Mouse (Mus musculus): ENCODE results near the gene Ncstn.

Ncstn gene

DNA sequence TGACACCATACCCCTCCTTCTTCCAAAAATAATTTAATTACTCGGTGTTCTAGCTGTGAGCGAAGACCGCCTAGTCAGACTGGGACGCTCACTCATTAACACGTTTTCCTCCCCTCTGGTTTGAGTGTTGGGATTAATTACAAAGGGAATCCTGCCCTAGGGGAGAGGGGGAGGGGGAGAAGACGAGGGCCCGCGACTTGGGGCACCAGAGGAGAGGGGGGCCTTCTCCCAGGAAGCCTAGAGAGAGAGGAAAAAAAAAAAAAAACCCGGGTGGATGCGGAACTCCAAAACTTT, 54.8 kb downstream of the Ncstn start:
- in situ Hi-C loops (cut with MboI, MseI) = no loop called here

DNA sequence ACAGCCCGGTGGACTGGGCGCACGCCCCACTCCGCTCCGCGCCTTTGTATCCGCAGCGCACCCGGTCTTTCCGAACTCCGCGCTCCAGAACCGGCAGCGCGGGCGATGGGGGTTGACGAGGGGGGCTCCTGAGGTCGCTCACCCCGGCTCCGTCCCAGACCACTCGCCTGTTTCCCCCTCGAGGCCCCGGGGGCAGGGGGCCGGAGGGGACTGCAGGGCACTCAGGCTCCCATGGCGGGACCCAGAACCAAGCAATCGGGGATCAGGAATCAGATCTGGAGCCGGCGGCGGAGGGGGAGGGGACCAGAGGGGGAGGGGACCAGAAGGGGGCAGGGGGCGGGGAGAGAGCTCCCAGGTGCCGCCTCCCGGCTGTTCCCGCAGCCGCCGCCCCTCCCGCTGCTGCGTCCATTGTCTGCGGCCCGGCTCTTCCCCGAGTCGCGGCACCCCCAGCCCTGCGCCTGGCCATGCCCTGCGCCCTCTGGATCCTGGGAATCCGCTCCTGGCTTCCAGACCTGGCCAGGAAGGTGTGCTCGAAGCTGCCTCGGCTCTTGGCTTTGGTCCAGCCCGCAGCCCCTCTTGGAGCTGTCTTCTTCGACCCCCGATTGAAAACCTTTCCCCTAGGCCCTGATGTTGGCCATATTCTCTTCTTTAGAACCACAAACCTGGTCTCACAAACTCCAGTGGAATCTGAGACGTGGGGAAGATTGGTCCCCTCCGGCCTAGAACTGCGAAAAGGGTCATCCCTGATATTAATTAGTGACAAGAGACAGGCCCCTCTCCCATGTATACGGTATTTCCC, 55.4 kb downstream of the Ncstn start:
- in situ Hi-C loops (cut with MboI, MseI) = no loop called here

DNA sequence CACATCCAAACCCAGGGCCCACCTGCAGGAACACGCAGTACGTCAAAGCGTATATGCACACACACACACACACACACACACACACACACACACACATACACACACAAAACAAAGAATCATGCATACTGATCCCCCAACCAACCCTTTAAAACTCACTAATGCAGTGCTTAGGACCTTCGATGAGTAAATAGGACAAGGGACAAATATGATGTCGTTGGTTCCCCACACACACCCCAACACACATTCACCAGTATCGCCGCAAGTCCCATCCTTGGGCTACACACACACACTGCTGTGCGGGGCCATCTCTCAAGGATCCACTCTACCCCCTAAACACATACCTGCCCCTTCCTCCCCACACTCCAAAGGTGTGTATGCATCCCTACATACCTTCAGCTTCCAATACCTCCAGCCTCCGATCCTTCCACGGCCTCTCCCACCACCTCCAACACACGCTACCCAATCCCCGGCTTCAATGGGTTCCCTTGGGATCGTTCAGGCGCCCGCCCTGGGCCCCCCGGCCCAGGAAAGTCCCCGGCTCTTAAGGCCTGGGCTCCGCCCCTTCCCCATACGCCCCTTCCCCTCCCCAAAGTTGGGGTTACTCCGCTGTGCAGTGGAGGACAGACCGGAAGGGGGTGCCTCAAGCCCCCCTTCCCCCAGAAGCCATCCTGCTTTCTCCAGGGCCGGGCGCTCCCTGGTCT, 56.2 kb downstream of the Ncstn start:
- in situ Hi-C loops (cut with MboI, MseI) = no loop called here

DNA sequence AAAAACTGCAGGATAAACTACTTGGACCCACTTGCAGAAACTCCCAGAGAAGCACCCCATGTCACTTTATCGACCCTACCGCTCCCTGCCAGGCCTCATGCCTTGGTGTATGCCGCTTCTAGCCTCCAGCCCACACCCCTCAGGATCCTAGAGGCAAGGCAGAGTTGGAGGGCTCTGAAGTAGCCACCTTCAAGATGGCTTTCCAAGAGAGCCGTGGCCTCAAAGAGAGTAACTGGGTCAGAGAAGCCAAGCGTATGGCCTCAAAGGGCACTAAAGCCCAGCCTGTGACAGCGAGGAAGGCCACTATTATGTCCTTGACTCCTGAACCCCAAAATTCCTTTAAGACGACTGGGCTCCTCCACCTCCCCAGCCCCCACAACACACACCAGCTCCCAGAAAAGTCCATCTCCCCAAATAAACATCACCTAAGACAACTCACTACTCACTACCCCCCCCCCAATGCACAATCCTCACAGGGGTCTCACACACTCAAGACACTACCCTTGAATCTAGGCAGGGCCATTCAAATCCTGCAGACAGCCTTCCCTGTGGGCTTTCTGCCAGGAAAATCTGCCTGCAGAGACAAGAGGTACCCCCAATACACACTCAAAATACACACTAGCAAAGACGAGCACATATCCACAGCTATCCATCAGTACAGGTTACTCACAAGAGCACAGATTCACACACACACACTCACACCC, 57.2 kb downstream of the Ncstn start:
- in situ Hi-C loops (cut with MboI, MseI) = no loop called here

DNA sequence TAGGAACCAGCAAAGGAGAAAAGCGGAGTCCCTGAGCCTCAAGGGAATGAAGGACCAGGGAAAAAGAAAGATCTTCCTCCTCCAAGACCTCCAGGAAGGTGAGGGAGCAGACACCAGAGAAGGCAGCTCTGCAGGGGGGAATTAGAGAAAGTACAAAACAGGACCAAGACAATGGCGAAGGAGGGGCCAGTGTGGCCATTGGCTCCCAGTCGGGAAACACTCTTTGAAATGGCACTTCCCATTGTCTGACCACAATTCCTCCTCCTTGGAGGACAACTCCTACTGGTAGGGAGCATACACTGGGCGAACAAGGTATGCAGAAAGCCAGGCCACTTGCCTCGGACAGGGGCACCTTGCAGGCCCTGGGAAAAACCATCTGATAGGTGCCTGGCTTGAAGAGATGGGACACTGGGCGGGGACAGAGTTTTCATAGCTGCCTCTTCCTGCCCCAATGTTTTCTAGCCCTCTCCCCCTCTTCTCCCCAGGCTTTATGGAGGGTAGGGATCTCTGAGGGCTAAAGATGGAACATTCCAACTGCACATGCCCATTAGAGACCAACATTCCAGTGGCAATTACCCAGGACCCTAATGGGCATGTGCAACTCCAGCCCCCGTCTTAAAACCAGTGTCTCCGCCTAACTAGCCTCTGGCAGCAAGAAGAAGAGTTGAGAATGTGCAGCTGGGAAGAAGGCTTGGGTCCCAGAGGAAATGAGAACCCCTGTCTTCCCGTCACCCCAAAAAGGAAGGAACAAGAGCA, 58.3 kb downstream of the Ncstn start:
- in situ Hi-C loops (cut with MboI, MseI) = no loop called here

DNA sequence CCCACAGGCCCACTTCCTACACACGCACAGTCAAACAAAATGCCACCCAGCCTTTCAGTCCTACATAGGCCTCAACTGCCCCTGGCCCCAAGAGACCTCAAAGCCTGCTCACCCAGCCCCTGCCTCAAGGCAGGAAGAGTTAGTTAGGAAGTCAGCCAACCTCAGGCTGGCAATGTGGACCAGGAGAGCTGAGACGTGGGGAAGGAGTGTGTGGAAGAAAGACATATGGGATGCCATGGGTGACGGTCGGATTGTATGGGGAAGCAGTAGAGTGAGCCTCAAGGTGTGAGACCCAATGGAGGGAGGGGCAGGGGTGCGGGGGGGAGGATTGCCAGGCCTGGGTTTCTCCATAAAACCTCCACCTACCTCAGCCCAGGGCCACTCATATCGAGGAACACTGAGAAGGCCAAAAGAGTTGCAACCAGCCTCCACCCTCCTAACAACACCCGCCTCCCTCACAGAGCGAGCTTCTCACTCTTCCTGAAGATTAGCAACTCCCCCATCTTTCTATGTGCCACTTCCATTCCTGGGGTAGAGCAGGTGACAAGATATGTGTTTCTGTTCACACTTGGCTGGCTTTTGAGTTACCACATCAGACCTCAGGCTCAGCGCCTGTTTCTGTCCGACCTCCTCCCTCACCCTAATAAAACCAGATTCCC, 62.6 kb downstream of the Ncstn start:
- in situ Hi-C loops (cut with MboI, MseI) = no loop called here

DNA sequence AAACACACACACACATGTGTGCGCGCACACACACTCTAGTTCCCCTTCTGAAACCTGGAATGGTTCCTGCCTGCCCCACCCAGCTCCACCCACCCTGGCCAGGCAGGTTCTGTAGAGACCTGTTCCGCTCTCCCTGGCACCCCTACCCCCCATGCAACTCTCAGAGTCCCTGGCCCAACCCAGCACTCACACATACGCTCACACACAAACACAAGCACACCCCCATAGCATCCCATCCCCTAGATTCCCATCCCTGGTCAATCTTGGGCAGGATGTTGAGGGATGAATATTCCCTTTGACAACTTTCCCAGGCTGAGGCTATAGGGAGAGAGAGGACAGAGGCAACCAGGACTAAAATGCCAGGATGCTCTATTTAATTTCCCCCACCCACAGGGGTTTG, 63.3 kb downstream of the Ncstn start:
- in situ Hi-C loops (cut with MboI, MseI) = no loop called here

DNA sequence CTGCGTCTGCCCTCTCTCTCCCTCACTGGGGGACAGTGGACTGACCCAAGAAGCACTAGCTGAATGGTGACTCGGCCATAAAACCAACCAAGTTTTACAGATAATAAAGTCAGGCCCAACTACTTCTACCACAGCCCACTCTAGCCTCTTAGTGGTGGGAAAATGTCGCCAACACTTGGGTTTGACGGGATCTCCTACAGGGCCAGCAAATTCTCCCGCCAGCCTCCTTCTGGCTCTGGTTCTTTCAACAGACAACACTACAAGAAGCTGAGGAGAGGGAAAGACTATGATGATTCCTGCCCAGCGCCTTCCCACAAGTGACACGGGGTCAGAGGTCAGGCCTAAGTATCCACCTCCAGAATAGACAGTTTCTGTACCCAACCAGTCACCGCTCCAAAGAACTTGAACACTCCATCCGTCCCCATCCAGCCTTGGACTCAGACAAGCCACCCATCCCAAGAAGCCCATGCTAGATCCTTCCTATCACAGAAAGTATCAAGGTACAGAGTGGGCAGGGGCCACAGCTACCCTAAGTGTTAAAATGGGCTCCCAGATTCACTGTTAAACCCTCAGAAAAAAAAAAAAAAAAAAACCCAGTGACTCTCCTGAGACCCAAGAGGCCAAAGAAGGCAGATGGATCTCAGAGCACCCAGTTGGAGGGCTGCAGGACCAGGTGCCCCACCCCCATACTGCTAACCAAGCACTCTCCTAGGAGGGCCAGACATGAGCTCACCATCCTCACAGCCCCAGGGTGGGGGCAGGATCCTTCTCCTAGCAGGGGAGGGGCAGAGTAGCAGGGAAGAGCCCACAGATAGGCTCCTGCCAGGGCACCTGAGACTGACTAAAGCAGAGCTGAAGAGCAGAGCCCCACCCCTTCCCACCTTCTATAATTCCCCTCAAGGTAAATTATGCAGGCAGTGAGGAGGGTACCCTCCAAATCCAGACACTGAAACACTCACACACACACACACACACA, 64.0 kb downstream of the Ncstn start:
- in situ Hi-C loops (cut with MboI, MseI) = no loop called here

DNA sequence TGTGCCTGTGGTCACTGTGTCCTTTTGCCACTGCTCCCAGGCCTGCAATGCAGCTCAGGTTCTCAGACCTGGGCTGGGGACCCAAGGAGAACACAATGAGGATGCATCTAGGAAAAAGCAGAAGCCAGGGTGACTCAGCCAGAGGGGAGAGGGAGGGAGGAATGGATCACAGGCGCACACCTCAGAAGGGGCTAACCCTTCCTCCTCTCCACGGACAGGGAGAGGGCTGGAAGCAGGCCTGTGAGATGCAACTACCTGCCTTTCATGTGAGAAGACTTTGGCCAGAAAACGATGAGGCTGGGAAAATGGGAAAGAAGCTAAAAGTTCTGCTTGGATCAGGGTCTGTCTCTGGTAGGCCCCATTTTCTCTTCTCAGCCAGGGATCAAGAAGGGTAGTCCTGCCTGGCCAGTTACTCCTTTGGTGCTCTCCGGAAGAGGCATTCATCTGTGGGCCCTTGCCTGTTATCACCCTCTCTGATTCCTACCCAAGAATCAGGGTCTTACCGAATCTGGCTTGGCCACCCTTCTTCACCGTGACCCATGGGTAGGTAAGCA, 65.0 kb downstream of the Ncstn start:
- in situ Hi-C loops (cut with MboI, MseI) = no loop called here

DNA sequence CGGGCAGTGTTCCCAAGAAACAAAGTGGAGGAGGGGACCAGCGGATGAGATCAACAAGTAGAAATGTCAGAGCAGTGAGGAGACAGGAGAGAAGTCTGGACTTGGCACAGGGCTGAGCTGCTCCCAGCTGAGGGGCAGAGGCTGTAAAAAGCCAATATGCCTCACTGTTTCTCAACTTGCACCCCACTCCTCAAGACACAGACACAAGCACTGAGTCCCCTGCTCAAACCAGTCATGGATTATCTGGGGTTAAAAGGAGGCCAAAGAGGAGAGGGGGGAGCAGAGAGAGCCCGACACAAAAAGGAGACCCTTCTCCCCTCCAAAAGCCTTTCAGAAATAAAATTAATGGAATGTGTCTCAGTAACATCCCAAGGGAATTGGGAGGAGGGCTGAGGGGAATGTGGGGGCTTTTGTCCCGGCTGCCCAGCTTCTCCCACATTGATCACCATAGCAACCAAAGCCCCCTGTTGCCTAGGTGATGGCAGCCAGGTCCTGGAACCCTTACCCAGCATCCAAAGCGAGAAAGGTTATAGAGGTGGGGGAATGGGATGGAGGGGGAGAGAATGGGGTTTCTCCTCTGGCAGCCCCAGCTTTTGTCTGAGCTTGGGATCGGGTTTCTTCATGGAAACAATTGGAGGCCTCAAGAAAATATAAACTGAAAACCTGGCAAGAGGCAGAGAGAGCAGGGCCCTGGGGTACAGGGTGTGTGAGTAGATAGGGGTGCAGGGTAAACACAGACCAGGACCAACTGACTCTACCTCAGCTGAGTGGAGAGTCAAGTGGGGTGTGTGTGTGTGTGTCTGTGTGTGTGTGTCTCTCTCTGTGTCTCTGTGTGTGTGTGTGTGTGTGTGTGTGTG, 65.7 kb downstream of the Ncstn start:
- in situ Hi-C loops (cut with MboI, MseI) = no loop called here

DNA sequence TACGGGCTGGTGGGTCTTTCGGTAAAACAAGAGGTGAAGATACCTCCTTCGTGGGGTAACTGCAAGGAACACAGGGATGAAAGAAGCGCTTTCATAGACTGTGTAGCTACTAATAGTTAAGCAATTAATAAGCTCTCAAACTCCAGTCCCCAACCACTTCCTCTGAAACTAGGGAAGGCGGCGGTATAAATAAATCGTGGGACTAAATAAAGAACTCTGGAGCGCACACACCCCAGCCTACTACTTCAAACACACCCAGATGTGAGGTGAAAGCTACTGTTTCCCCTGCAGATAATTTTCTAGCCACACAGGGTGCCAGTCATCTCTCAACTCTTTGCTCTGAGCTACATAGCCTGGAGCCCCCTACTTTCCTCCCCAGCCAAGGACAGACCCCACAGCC, 66.6 kb downstream of the Ncstn start:
- in situ Hi-C loops (cut with MboI, MseI) = no loop called here

All from T-helper 1 cell (primary cell).